Mouse (Mus musculus): ENCODE results near the gene Vav3.

Gene Vav3

DNA sequence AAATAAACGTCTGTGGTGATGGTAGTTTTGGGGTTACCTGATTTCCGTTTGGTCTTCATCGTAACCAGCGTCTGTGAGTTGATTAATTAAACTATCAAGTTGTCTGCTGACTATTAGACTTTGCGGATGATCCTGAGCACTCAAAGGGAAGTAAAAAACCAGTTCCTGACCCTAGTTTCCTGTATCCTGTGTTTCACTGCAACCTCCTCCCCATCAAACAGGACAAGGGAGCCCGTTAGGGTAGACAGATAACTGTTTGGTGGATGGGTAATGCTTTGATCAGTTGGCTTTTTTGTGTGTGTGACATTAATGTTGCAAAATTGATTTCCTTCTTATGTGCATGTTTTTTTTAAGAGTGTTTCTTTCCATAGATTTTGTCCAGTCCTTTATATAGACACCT lies 12.2 kb downstream of the Vav3 start:
- DNase-seq (ENCODE audit: low read depth, low spot score), result no peak

DNA sequence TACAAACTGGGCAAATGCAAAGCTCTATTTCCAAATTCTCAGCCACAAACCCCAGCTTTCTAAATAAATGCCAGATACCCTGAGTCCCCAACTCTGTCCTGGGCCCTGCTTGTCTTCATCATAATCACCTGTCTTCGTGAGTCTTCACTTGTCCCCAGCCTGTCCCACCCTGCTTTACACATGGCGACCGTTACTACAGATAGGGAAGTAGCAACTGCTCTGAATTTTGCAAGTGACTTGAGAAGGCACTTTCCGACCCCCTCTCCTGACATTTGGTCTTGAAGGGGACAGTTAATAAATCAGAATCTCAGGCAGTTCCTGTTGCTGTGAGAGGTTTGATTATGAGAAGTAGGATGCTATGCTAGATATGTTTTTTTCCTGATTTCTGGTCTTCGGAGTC lies 13.4 kb downstream of the Vav3 start:
- DNase-seq (ENCODE audit: low read depth, low spot score), result no peak

DNA sequence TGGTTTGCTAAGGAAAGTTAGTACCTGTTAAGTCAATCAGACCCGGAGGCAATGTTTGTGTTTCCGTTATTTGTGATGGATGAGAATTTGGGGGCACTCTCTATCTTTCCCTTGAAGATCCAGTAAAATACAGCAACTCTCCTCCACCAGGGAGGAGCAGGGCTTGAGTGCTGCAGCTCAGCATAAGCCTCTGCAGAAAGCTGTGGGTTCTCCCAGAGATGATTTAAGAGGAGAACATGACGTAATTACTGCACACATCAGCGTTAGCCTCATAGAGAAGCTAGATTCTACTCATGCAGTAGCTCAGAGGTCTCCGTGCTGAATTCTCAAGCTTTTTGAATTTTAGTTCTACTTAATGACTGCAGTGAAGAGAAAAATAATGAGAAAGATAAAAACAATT lies 14.7 kb downstream of the Vav3 start:
- no peak for DNase-seq (ENCODE audit: low read depth, low spot score)

- DNase-seq (ENCODE audit: low read depth, low spot score), result no peak
These were observed 20.3 kb downstream of the Vav3 start for GRCm38 (mm10) chr3:109360746-109361145.

DNA sequence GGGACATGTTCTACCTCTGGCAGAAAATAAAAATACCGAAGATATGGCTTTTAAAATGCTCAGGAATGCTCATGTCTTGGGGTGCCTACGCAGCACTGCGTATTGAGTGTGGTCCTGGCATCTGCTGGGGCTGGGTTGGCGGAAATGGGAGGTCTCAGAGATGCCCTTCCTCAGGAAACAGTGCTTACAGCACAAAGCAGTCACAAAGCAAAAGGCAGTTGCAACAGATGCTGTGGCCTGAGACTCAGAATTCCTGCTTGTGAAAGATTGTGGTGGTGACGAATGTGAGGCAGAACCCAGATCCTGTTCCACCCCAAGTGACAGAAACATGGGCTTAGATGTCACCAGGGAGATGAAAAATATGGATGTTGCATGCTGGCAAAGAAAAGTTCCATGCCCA lies 21.4 kb downstream of the Vav3 start:
- DNase-seq (ENCODE audit: low read depth, low spot score), result no peak

DNA sequence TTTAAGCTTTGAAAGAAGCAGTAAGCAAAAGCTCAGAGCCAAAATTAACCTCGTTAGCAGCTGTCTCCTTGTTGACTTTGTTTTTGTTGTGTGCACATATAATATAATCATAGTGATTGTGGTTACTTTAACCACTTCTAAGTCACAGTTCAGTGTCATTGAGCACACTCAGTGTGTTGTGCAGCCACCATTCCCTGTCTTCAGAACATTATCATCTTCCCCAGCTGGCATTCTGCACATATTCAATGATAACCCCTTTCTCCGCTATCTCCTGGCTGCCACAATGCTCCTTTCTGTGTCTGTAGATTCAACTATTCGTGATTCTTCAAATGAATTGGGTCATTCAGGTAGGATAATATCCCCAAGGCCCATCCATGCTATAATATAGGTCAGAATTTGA lies 21.9 kb downstream of the Vav3 start:
- DNase-seq (ENCODE audit: low read depth, low spot score), result no peak

DNA sequence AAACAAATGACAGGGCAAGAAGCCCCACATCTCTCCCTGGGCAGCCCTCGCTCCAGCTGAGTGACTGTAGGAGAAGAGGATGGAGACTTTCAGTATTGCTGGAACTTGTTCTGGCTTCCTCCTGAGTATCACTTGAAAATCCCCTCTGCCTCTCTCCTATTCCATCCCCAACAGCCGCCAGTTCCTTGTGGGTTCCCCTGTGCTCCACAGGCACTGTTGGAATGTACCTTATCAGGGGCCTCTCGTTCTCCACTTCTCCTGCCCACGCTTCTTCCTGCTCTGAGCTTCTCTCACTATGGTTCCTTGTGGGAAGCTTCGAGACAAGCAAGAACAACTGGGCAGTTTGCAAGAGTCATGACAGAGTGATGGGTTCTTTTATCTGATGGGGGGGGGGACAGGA lies 23.1 kb downstream of the Vav3 start:
- no peak for DNase-seq (ENCODE audit: low read depth, low spot score)

DNA sequence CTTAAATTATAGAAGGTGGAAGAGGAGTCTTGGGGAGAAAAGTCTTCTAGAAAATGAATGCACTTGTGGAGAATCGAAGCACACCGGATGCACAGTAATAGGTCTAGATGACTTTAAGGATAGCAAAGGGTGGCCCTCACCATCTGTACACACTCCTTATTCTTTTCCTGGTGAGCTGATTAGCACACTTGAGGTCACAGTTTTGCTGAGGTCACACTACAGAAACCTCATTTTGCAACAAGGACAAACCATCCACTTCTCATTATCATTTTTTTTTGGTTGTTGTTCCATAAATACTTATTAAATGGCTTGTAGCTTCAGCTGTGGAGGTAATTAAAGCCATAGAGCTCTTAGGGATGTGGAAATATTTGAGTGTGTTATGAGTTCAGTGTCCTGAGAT lies 25.4 kb downstream of the Vav3 start:
- no peak for DNase-seq (ENCODE audit: low read depth, low spot score)

DNA sequence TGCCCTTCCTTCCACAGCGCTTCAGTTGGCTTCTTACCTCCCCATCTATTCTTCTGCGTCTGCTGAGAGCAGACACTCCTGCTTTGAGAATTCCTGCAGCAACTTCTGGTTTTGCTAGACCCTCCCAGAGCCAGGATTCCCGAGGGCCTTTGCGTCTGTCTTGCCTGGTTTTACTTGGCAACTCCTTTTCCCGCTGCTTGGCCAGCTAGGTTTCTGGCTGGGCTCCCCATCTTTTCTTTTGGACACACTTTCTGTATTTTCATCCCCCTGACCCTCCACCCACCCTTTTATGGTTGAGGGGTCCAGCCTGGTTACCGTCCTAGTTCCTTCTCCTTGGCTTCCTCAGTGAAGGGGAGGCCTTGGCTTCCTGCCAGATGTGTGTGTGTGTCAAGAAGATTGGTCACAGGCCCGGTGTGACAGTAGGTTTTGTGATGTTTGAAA lies 26.0 kb downstream of the Vav3 start:
- no peak for DNase-seq (ENCODE audit: low read depth, low spot score)

DNA sequence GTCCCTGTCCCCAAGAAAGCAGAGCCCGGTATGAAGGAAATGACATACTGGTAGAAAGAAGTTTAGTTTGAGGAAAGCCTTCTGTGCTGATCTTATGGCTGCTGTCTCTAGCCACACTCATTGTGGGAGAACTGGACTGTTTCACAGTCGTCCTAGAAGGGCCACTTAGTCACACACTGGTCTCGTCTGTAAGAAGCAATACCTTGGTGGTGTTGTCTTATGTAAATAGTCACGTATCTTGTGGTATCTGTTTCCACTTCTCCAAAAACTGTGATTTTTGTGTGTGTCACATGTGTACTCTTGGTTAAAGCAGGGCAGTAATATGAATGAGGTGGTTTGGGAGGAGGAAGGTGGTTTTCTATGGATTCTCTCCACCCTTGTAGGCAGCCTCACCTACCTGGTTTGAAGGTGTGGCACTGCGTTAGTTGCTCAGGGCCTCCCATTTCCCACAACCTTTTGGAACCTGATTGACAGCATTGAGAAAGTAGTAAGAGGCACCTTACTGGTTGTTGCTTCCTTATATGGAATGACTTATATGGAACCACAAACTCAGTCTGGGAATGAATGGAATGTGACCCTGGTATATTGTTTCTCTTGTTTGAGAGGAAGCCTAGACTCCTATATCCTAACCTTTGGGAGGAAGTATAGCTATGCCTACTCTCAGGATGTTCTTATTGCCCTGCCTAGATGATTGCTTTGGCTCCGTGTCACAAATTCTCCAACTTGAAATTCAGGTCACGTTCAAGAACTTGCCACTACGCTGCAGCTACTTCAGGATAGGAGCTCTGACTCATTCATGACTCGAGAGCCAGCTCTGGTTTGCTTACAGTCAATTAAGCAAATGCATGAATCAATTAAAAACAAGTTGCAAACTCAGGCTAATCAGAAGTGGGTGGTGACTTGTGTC lies 28.2 kb downstream of the Vav3 start:
- DNase-seq (ENCODE audit: low read depth, low spot score), result no peak

GRCm38 (mm10) chr3:109371576-109371975 lies 31.1 kb downstream of the Vav3 start:
- no peak for DNase-seq (ENCODE audit: low read depth, low spot score)

GRCm38 (mm10) chr3:109372678-109373077 lies 32.2 kb downstream of the Vav3 start:
- no peak for DNase-seq (ENCODE audit: low read depth, low spot score)

DNA sequence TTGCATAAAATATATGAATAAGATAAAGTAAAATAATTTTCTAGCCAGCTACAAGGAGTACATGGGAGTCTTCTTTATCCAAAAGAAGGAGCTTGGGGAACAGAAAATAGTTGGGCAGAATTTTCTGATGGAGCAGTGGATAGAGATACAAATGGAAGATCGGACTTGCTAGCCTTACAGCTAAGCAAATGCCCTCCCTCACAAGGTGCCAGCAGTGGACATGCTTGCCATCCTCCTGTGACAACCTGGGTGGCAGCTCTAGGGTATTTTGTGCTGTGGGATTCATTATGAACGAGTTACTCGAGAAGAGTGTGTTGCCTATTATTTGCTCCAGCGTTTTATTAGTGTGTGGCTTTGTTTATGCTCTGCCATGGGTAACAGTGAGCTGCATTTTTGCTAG lies 37.8 kb downstream of the Vav3 start:
- DNase-seq (ENCODE audit: low read depth, low spot score), result no peak

- DNase-seq (ENCODE audit: low read depth, low spot score), result no peak
These were observed 38.2 kb downstream of the Vav3 start for GRCm38 (mm10) chr3:109378684-109379083.

DNA sequence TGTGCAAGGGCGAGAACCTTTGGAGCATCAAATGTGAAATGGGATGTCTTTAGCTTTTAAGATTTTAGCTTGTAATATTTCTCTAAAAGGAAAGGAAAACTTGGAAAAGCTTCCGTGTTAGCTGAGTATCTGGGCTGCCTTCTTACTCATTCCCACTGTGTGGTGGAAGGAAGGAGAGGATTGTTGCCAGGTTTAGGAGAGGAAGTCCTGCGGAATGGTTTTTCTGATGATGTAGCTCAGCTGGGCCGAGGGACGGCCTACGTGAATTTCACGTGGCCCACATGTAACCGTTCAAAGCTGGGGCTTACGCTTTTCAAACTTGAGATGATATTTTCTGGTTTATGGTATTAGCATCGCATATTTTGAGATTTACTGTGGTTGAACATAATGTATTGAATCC lies 48.3 kb downstream of the Vav3 start:
- DNase-seq (ENCODE audit: low read depth, low spot score), result no peak

GRCm38 (mm10) chr3:109401527-109401926 lies 61.1 kb downstream of the Vav3 start:
- no peak for DNase-seq (ENCODE audit: low read depth, low spot score)

- no peak for DNase-seq (ENCODE audit: low read depth, low spot score)
These were observed 70.8 kb downstream of the Vav3 start for GRCm38 (mm10) chr3:109411294-109411693.

DNA sequence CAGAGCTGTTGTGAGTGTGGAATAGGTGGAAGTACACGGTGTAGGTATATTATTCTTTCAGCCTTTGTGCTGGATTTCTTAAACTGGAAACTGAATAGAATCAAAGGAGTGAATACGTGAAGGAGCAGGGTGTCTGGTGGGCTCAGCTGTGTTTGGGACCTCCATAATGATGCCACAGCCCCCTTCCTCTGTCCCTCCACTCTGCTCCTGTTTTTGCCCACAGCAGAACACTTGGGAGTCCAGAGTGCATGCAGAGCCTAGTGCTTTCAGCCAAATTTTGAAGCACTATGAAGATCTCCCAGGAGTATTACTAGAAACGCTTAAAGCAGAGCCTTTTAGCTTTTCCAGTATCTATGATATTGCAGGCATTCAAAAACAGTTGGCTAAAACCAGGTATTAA lies 80.0 kb downstream of the Vav3 start:
- DNase-seq (ENCODE audit: low read depth, low spot score), result no peak

DNA sequence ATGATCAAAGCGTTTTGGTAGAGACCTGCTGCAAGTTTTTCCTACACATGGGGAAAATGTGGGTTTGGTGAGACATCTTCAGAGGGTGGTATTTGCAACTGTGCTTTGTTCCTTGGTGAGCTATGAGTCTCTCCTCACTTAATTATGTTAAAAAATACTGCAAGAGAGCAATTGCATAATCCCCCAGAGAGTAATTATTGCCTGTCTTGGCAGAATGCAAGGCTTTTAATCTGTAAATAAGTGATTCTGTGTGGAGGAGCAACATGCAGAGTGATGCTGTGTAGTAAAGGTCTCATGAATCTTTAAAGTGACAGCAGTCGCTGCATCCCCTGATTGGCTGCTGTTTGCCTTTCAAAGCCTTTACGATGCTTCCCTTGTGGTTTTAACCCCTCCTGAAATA lies 80.6 kb downstream of the Vav3 start:
- DNase-seq (ENCODE audit: low read depth, low spot score), result no peak

DNA sequence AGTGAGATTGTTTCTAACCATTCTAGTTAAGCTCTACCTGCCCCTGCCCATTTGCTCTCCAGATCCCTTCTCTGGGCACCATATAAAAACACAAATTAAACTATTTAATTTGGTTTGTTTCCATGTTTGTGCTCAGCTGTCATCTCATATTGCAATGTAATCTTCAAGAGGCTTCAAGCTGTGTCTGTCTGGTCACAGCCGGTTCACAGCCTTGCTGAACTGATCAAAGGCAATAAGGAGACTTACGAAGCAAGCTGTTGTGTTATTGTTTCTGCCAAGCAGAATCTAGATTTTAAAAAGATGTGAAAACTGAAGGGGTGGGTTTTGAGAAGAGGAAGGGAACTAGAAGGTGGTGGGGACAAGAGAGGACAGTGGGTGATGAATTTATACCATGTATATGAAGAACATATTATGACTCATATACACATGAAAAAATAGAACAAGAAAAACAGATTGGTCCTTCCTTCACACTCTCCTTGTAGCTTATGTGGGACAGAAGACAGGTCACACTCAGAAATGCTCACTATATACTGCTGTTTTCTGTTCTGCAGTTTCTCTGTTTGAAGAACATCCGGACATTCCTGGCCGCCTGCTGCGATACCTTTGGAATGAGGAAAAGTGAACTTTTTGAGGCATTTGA lies 83.1 kb downstream of the Vav3 start:
- DNase-seq (ENCODE audit: low read depth, low spot score), result no peak

- no peak for DNase-seq (ENCODE audit: low read depth, low spot score)
These were observed 90.8 kb downstream of the Vav3 start for GRCm38 (mm10) chr3:109431285-109431684.

GRCm38 (mm10) chr3:109438552-109438951 lies 98.1 kb downstream of the Vav3 start:
- no peak for DNase-seq (ENCODE audit: low read depth, low spot score)

- DNase-seq (ENCODE audit: low read depth, low spot score), result no peak
These were observed 98.8 kb downstream of the Vav3 start for GRCm38 (mm10) chr3:109439253-109439652.

All from retina, adult 2 months (tissue).